Mouse (Mus musculus): Measurements from ENCODE around the gene Leng1. TPM values are rescaled to one million over a fixed set of nuclear protein-coding genes. Genes with fewer than 3 reads are reported as not detected.

Gene Leng1
- polyA plus RNA-seq, 2 experiments = 3.3 to 4.3 TPM

DNA sequence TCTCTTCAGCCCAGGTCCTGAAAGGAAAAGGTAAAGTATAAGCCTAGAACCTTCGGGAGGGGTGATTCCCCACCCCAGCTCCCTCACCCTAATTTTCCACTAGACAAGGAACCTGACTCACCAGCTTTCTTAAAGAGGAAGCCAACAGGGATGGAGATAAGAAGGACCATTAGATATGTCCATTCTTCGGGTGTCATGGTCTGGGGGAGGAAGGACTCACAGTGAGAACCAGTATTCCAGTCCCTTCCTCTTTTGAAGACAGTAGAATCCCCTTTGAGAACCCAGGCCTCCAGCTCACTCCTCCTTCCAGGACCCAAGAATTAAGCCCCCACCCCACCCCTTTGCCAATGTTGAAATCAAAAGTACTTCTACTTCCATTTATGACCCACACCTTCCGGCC is 26.3 kb upstream of the Leng1 start:
- Histone ChIP-seq H3K27ac (no peak overlapping the region), H3K9ac (replicated peaks) (peak overlapping the region; percentile 81; the same call in 1 of the 2 replicates), H3K4me3 (ENCODE audit: insufficient read depth in 1 of 2, low read depth in 2 of 2, low read length in 2 of 2) (peak overlapping the region; percentile 77 to 88), H3K4me2 (ENCODE audit: low read depth) (peak overlapping the region; percentile 95), H3K27me3 (ENCODE audit: control insufficient read depth, insufficient read depth, low read length) (no peaks in the 10 kb centered on the region), H3K9me3 (ENCODE audit: control insufficient read depth, low read length) (no peaks in the 10 kb centered on the region), H3K36me3 (replicated peaks; ENCODE audit: control insufficient read depth, insufficient read depth, low read depth) (no peaks in the 10 kb centered on the region), H3K4me1 (replicated peaks; ENCODE audit: control insufficient read depth in 2 of 2, insufficient read depth in 2 of 2, low read length in 1 of 2) (peaks cover 4 to 11% of the 10 kb centered on the region in 2 experiments; a peak in 3 of 4 replicates)
- ATAC-seq (ENCODE audit: insufficient read depth) = no peak
- no peak for DNase-seq (ENCODE audit: low read depth in 3 of 3, low spot score in 3 of 3)
- WGBS (ENCODE audit: insufficient replicate concordance) = 8% methylated on average over 3 of the region's 3 CpGs
- no peak for TF ChIP-seq CTCF (IDR thresholded peaks at IDR 0.05; ENCODE audit: low read depth)
- no peak for TF ChIP-seq EP300 (IDR thresholded peaks at IDR 0.05; ENCODE audit: low read depth)

DNA sequence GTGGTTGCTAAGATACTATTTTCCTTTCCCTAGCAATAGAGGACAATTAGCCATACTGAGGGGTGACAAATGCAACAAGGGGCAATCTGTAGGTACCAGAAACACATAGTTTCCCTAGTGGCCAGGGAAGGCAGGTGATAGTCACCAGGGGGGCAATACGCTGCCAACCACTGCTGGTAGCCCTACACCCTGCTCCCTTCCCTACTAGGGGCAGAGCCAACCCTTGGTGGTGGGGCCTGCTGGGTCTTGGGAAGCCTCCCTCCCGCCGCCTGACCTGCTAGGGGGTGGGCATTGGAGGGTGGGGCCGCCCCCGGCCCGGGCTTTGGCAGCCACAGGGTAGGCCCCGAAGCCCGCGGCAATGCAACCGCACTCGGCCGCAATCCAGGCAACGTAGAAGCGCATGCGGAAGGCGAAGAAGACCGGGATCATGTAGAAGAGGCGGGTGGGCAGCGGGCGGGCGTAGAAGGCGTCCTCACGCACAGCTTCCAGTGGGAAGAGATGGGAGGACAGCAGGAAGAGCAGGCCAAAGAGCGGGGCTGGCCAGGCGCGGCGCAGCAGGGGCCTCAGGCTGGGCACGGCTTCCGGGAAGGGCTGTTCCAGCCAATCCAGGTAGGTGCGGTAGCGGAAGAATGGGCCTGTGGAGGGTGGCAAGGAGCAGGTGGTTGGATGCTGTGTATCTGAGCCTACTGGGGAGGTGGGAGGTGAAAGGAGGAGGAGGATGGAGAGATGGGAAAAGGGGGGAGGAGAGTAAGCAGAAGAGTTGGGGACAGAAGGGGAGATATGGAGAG is 20.0 kb upstream of the Leng1 start:
- Histone ChIP-seq H3K36me3 (replicated peaks; ENCODE audit: control insufficient read depth, insufficient read depth, low read depth) (no peaks in the 10 kb centered on the region), H3K4me2 (ENCODE audit: low read depth) (no peak overlapping the region), H3K27ac (no peak overlapping the region), H3K9ac (replicated peaks) (no peak overlapping the region), H3K4me1 (replicated peaks; ENCODE audit: control insufficient read depth in 2 of 2, insufficient read depth in 2 of 2, low read length in 1 of 2) (no peaks in the 10 kb centered on the region), H3K27me3 (ENCODE audit: control insufficient read depth, insufficient read depth, low read length) (no peaks in the 10 kb centered on the region), H3K4me3 (ENCODE audit: insufficient read depth in 1 of 2, low read depth in 2 of 2, low read length in 2 of 2) (no peak overlapping the region), H3K9me3 (ENCODE audit: control insufficient read depth, low read length) (no peaks in the 10 kb centered on the region)
- WGBS (ENCODE audit: insufficient replicate concordance) = 82% methylated on average over 31 of the region's 31 CpGs
- no peak for ATAC-seq (ENCODE audit: insufficient read depth)
- TF ChIP-seq EP300 (IDR thresholded peaks at IDR 0.05; ENCODE audit: low read depth) = no peak
- no peak for TF ChIP-seq CTCF (IDR thresholded peaks at IDR 0.05; ENCODE audit: low read depth)
- no peak for DNase-seq (ENCODE audit: low read depth in 3 of 3, low spot score in 3 of 3)

- H3K4me3 ChIP-seq (ENCODE audit: insufficient read depth in 1 of 2, low read depth in 2 of 2, low read length in 2 of 2) = no peak overlapping the region
- 83% methylated on average over 8 of the region's 8 CpGs for WGBS (ENCODE audit: insufficient replicate concordance)
Observed at GRCm38 (mm10) chr7:3684698-3685097, 19.1 kb upstream of the Leng1 start.

GRCm38 (mm10) chr7:3683908-3684550 is 18.4 kb upstream of the Leng1 start:
- Histone ChIP-seq H3K27ac (no peak overlapping the region), H3K4me3 (ENCODE audit: insufficient read depth in 1 of 2, low read depth in 2 of 2, low read length in 2 of 2) (no peak overlapping the region), H3K4me2 (ENCODE audit: low read depth) (no peak overlapping the region), H3K9ac (replicated peaks) (no peak overlapping the region), H3K27me3 (ENCODE audit: control insufficient read depth, insufficient read depth, low read length) (no peaks in the 10 kb centered on the region), H3K4me1 (replicated peaks; ENCODE audit: control insufficient read depth in 2 of 2, insufficient read depth in 2 of 2, low read length in 1 of 2) (no peaks in the 10 kb centered on the region), H3K9me3 (ENCODE audit: control insufficient read depth, low read length) (no peaks in the 10 kb centered on the region), H3K36me3 (replicated peaks; ENCODE audit: control insufficient read depth, insufficient read depth, low read depth) (no peaks in the 10 kb centered on the region)
- DNase-seq (ENCODE audit: low read depth in 3 of 3, low spot score in 3 of 3) (no peak), ATAC-seq (ENCODE audit: insufficient read depth) (no peak)
- TF ChIP-seq EP300 (IDR thresholded peaks at IDR 0.05; ENCODE audit: low read depth) = no peak
- no peak for TF ChIP-seq CTCF (IDR thresholded peaks at IDR 0.05; ENCODE audit: low read depth)
- WGBS (ENCODE audit: insufficient replicate concordance) = 74% methylated on average over 10 of the region's 10 CpGs

More at GRCm38 (mm10) chr7:3684698-3685097, 19.1 kb upstream of the Leng1 start:
- DNase-seq (ENCODE audit: low read depth in 3 of 3, low spot score in 3 of 3) = no peak
- Histone ChIP-seq H3K9me3 (ENCODE audit: control insufficient read depth, low read length) (no peaks in the 10 kb centered on the region), H3K27ac (no peak overlapping the region), H3K4me2 (ENCODE audit: low read depth) (no peak overlapping the region), H3K36me3 (replicated peaks; ENCODE audit: control insufficient read depth, insufficient read depth, low read depth) (no peaks in the 10 kb centered on the region), H3K27me3 (ENCODE audit: control insufficient read depth, insufficient read depth, low read length) (no peaks in the 10 kb centered on the region), H3K4me1 (replicated peaks; ENCODE audit: control insufficient read depth in 2 of 2, insufficient read depth in 2 of 2, low read length in 1 of 2) (no peaks in the 10 kb centered on the region), H3K9ac (replicated peaks) (no peak overlapping the region)
- no peak for ATAC-seq (ENCODE audit: insufficient read depth)
- TF ChIP-seq EP300 (IDR thresholded peaks at IDR 0.05; ENCODE audit: low read depth) (no peak), CTCF (IDR thresholded peaks at IDR 0.05; ENCODE audit: low read depth) (no peak)

GRCm38 (mm10) chr7:3677342-3677741 is 11.7 kb upstream of the Leng1 start, which contains the start of gene Tmc4:
Gene Tmc4 (minus strand): TSS chr7:3677553.
- H3K27me3 ChIP-seq (ENCODE audit: control insufficient read depth, insufficient read depth, low read length) = no peaks in the 10 kb centered on the region
- TF ChIP-seq CTCF (IDR thresholded peaks at IDR 0.05; ENCODE audit: low read depth) (no peak), EP300 (IDR thresholded peaks at IDR 0.05; ENCODE audit: low read depth) (no peak)
- no peak within 1 kb of the TSS for H3K4me2 ChIP-seq (ENCODE audit: low read depth)
- no peak for ATAC-seq (ENCODE audit: insufficient read depth)
- H3K4me3 ChIP-seq (ENCODE audit: insufficient read depth in 1 of 2, low read depth in 2 of 2, low read length in 2 of 2) = no peak within 1 kb of the TSS
- no peaks in the 10 kb centered on the region for H3K9me3 ChIP-seq (ENCODE audit: control insufficient read depth, low read length)
- no peaks in the 10 kb centered on the region for H3K36me3 ChIP-seq (replicated peaks; ENCODE audit: control insufficient read depth, insufficient read depth, low read depth)
- no peak for DNase-seq (ENCODE audit: low read depth in 3 of 3, low spot score in 3 of 3)
- WGBS (ENCODE audit: insufficient replicate concordance) = 62% methylated on average over 9 of the region's 9 CpGs
- H3K27ac ChIP-seq = no peak within 1 kb of the TSS
- H3K9ac ChIP-seq (replicated peaks) = no peak within 1 kb of the TSS
- no peaks in the 10 kb centered on the region for H3K4me1 ChIP-seq (replicated peaks; ENCODE audit: control insufficient read depth in 2 of 2, insufficient read depth in 2 of 2, low read length in 1 of 2)
